Mouse (Mus musculus) CD4-positive, CD25-positive, alpha-beta regulatory T cell, adult 9 weeks (primary cell): ENCODE results near the gene Olfr1100. TPM values are rescaled to one million over a fixed set of nuclear protein-coding genes. Genes with fewer than 3 reads are reported as not detected.

ENCODE experiments used
- polyA plus RNA-seq: library from polyadenylated mRNA; unstranded; fragments of 100-300 nt; shearing (Covaris generic); gene quantifications from one replicate; pipeline ENCODE4 v1.2.1, GENCODE M21; 2017

Olfr1100 gene
- not detected for polyA plus RNA-seq

GRCm38 (mm10) chr2:86979854-86980253 lies at the start of gene Olfr1100:
Gene Olfr1100 (minus strand): TSS chr2:86979954.

GRCm38 (mm10) chr2:87026980-87027379 lies 47.2 kb upstream of the Olfr1100 start, which contains the start of gene Olfr1104:
Gene Olfr1104 (minus strand): TSS chr2:87027080.

GRCm38 (mm10) chr2:86998098-86998497 lies 18.3 kb upstream of the Olfr1100 start, which contains the start of gene Olfr1102:
Gene Olfr1102 (plus strand): TSS chr2:86998398.

GRCm38 (mm10) chr2:86991121-86991520 lies 11.4 kb upstream of the Olfr1100 start, which contains the start of gene Olfr1101:
Gene Olfr1101 (minus strand): TSS chr2:86991221.

GRCm38 (mm10) chr2:86960593-86960992 lies 19.2 kb downstream of the Olfr1100 start, which contains the start of gene Olfr1099:
Gene Olfr1099 (minus strand): TSS chr2:86960693.

Other genes with a start within 250 kb of the Olfr1100 start
- not detected for gene Olfr1089, start 246.3 kb downstream of the Olfr1100 start, polyA plus RNA-seq
- gene Olfr1090, start 221.0 kb downstream of the Olfr1100 start, polyA plus RNA-seq: not detected
- gene Olfr1093, start 197.5 kb downstream of the Olfr1100 start, polyA plus RNA-seq: not detected
- gene Olfr141, start 169.9 kb downstream of the Olfr1100 start, polyA plus RNA-seq: not detected
- not detected for gene Olfr1094, start 155.3 kb downstream of the Olfr1100 start, polyA plus RNA-seq
- gene Olfr1095, start 128.3 kb downstream of the Olfr1100 start, polyA plus RNA-seq: not detected
- gene Gm13723, start 105.2 kb downstream of the Olfr1100 start, polyA plus RNA-seq: not detected
- gene Olfr1097, start 87.7 kb downstream of the Olfr1100 start, polyA plus RNA-seq: not detected
- not detected for gene Olfr1098, start 55.4 kb downstream of the Olfr1100 start, polyA plus RNA-seq
- gene Olfr1099, start 19.3 kb downstream of the Olfr1100 start, polyA plus RNA-seq: not detected
- gene Olfr1101, start 11.3 kb upstream of the Olfr1100 start, polyA plus RNA-seq: not detected
- gene Olfr1102, start 18.4 kb upstream of the Olfr1100 start, polyA plus RNA-seq: not detected
- not detected for gene Olfr1104, start 47.1 kb upstream of the Olfr1100 start, polyA plus RNA-seq
- not detected for gene Olfr1105, start 56.6 kb upstream of the Olfr1100 start, polyA plus RNA-seq
- not detected for gene Olfr1106, start 72.3 kb upstream of the Olfr1100 start, polyA plus RNA-seq
- gene Olfr1107, start 95.9 kb upstream of the Olfr1100 start, polyA plus RNA-seq: not detected
- gene Olfr1109, start 116.1 kb upstream of the Olfr1100 start, polyA plus RNA-seq: not detected
- gene Olfr259, start 134.6 kb upstream of the Olfr1100 start, polyA plus RNA-seq: not detected
- gene Olfr1110, start 160.3 kb upstream of the Olfr1100 start, polyA plus RNA-seq: not detected
- not detected for gene Olfr1111, start 172.7 kb upstream of the Olfr1100 start, polyA plus RNA-seq
- not detected for gene Olfr1112, start 207.8 kb upstream of the Olfr1100 start, polyA plus RNA-seq
- not detected for gene Olfr1113, start 229.0 kb upstream of the Olfr1100 start, polyA plus RNA-seq